Mouse (Mus musculus): ENCODE data around the gene Kbtbd2. TPM values are rescaled to one million over a fixed set of nuclear protein-coding genes. Genes with fewer than 3 reads are reported as not detected.

Kbtbd2 gene
- polyA plus RNA-seq, 1 experiment, result not detected

- TF ChIP-seq POLR2A (IDR thresholded peaks at IDR 0.05; ENCODE audit: insufficient read depth, low read depth, low read length) (no peak), CTCF (IDR thresholded peaks at IDR 0.05; ENCODE audit: insufficient read depth, low read depth, low read length) (no peak)
- Histone ChIP-seq H3K4me3 (ENCODE audit: insufficient read depth, low read depth, low read length) (no peak overlapping the region), H3K27ac (ENCODE audit: insufficient read depth, low read depth, low read length) (no peak overlapping the region), H3K4me1 (ENCODE audit: control insufficient read depth, insufficient read depth, low read length) (no peaks in the 10 kb centered on the region)
- 89% methylated on average over 4 of the region's 4 CpGs for WGBS
Observed at GRCm38 (mm10) chr6:56765696-56766095, 31.9 kb downstream of the Kbtbd2 start.

DNA sequence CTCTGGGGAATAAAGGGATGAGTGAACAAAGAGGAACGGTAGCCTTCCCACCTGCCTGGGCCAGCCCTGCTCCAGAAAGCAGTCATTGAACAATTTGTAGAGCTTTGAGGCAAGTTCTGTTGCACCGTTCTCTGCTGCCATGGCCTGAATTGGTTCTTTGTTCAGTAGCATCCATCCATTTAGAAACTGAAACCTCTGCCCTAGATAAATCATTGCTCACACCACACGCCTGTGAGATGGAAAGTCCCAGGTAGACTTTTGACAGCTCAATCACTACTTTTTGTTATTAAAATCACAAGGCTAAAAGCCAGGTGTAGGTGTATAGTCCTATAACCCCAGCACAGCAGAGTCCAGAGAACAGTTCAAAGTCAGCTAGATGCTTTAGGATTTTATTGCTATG lies 32.3 kb downstream of the Kbtbd2 start:
- WGBS, result 50% methylated on average over 3 of the region's 3 CpGs
- H3K4me3 ChIP-seq (ENCODE audit: insufficient read depth, low read depth, low read length), result no peak overlapping the region
- no peaks in the 10 kb centered on the region for H3K4me1 ChIP-seq (ENCODE audit: control insufficient read depth, insufficient read depth, low read length)
- no peak overlapping the region for H3K27ac ChIP-seq (ENCODE audit: insufficient read depth, low read depth, low read length)
- no peak for TF ChIP-seq CTCF (IDR thresholded peaks at IDR 0.05; ENCODE audit: insufficient read depth, low read depth, low read length)
- TF ChIP-seq POLR2A (IDR thresholded peaks at IDR 0.05; ENCODE audit: insufficient read depth, low read depth, low read length), result no peak

DNA sequence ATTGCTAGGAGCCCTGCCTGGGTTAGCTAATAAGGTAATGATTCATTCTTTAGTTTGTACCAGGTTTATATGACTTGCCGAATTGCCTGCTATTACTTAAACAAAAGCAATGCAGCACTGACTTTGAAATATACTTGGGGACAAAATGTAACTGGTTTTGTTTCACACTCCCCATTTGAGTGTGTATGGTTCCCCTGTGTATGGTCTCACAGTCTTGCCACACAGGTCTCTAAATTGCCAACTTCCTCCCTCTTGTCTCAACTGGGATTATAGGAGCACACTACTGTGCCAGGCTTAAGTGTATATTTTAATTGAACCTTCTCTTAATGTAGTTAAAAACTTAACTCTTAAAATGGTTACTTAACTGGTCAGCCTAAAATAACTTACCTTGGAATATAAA lies 38.3 kb downstream of the Kbtbd2 start:
- WGBS, result 90% methylated on average over 1 of the region's 1 CpGs
- TF ChIP-seq CTCF (IDR thresholded peaks at IDR 0.05; ENCODE audit: insufficient read depth, low read depth, low read length) (no peak), POLR2A (IDR thresholded peaks at IDR 0.05; ENCODE audit: insufficient read depth, low read depth, low read length) (no peak)
- H3K4me1 ChIP-seq (ENCODE audit: control insufficient read depth, insufficient read depth, low read length), result no peaks in the 10 kb centered on the region
- H3K27ac ChIP-seq (ENCODE audit: insufficient read depth, low read depth, low read length), result no peak overlapping the region
- H3K4me3 ChIP-seq (ENCODE audit: insufficient read depth, low read depth, low read length), result no peak overlapping the region

GRCm38 (mm10) chr6:56756117-56756516 lies 41.5 kb downstream of the Kbtbd2 start:
- no peak overlapping the region for H3K27ac ChIP-seq (ENCODE audit: insufficient read depth, low read depth, low read length)
- H3K4me1 ChIP-seq (ENCODE audit: control insufficient read depth, insufficient read depth, low read length), result no peaks in the 10 kb centered on the region
- TF ChIP-seq CTCF (IDR thresholded peaks at IDR 0.05; ENCODE audit: insufficient read depth, low read depth, low read length) (no peak), POLR2A (IDR thresholded peaks at IDR 0.05; ENCODE audit: insufficient read depth, low read depth, low read length) (no peak)
- H3K4me3 ChIP-seq (ENCODE audit: insufficient read depth, low read depth, low read length), result no peak overlapping the region
- WGBS, result 90% methylated on average over 1 of the region's 1 CpGs

DNA sequence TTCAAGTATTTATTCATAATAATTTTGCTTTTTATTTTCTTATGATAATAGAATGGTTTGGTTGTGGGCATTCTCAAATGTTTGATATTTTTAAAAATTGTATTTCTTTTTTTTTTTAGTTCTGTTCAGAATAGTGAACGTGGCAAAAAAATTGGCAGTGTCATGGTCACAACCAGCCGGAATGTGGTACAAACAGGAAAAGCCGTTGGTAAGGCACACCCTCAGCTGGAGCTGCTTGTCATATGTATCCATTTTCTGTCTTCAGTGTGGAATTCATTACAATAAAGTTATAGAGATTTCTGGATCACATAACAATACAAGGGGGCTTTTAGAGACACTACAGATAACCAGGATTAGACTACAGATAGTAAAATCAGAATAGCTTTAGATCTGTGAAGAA lies 43.9 kb downstream of the Kbtbd2 start:
- Histone ChIP-seq H3K4me3 (ENCODE audit: insufficient read depth, low read depth, low read length) (no peak overlapping the region), H3K4me1 (ENCODE audit: control insufficient read depth, insufficient read depth, low read length) (no peaks in the 10 kb centered on the region), H3K27ac (ENCODE audit: insufficient read depth, low read depth, low read length) (no peak overlapping the region)
- no peak for TF ChIP-seq CTCF (IDR thresholded peaks at IDR 0.05; ENCODE audit: insufficient read depth, low read depth, low read length)
- no peak for TF ChIP-seq POLR2A (IDR thresholded peaks at IDR 0.05; ENCODE audit: insufficient read depth, low read depth, low read length)
- WGBS, result 89% methylated on average over 3 of the region's 3 CpGs

- TF ChIP-seq POLR2A (IDR thresholded peaks at IDR 0.05; ENCODE audit: insufficient read depth, low read depth, low read length) (no peak), CTCF (IDR thresholded peaks at IDR 0.05; ENCODE audit: insufficient read depth, low read depth, low read length) (no peak)
- H3K27ac ChIP-seq (ENCODE audit: insufficient read depth, low read depth, low read length), result no peak overlapping the region
- no peak overlapping the region for H3K4me3 ChIP-seq (ENCODE audit: insufficient read depth, low read depth, low read length)
- no peaks in the 10 kb centered on the region for H3K4me1 ChIP-seq (ENCODE audit: control insufficient read depth, insufficient read depth, low read length)
- 25% methylated on average over 5 of the region's 5 CpGs for WGBS
Observed at GRCm38 (mm10) chr6:56745950-56746543, 51.6 kb downstream of the Kbtbd2 start.

DNA sequence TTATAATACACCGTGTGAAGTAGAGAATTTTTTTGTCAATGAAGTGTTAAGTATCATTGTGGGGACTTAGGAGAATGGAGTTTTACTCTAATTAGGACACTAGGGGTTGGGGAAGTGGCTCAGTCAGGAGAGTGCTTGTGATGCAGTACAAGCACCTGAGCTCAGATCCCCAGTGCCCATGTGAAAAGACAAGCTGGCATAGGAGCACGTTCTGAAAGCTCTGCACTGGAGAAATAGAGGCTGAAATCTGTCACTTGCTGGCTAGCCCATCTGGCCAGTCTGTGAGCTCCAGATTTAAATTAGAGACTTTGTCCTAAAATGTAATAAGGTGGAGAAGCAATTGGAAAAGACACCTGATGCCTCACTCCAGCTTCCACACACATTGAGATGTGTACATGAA lies 65.1 kb downstream of the Kbtbd2 start:
- no peaks in the 10 kb centered on the region for H3K4me1 ChIP-seq (ENCODE audit: control insufficient read depth, insufficient read depth, low read length)
- no peak overlapping the region for H3K4me3 ChIP-seq (ENCODE audit: insufficient read depth, low read depth, low read length)
- 62% methylated on average over 2 of the region's 2 CpGs for WGBS
- no peak overlapping the region for H3K27ac ChIP-seq (ENCODE audit: insufficient read depth, low read depth, low read length)
- TF ChIP-seq POLR2A (IDR thresholded peaks at IDR 0.05; ENCODE audit: insufficient read depth, low read depth, low read length) (no peak), CTCF (IDR thresholded peaks at IDR 0.05; ENCODE audit: insufficient read depth, low read depth, low read length) (no peak)

Other genes starting within 250 kb of the Kbtbd2 start
- not detected in 2 replicates for gene Pde1c, start 228.7 kb downstream of the Kbtbd2 start, polyA plus RNA-seq (2012; ENCODE audit: insufficient read depth, insufficient read length, low replicate concordance, missing spikeins)
- gene Lsm5, start 93.1 kb downstream of the Kbtbd2 start, polyA plus RNA-seq (2012; ENCODE audit: insufficient read depth, insufficient read length, low replicate concordance, missing spikeins), result not detected in 2 replicates
- gene Avl9, start 82.9 kb downstream of the Kbtbd2 start, polyA plus RNA-seq (2012; ENCODE audit: insufficient read depth, insufficient read length, low replicate concordance, missing spikeins), result not detected in 2 replicates
- gene Fkbp9, start 34.2 kb upstream of the Kbtbd2 start, polyA plus RNA-seq (2012; ENCODE audit: insufficient read depth, insufficient read length, low replicate concordance, missing spikeins), result not detected in 2 replicates
- not detected in 2 replicates for gene Nt5c3, start 126.1 kb upstream of the Kbtbd2 start, polyA plus RNA-seq (2012; ENCODE audit: insufficient read depth, insufficient read length, low replicate concordance, missing spikeins)
- not detected in 2 replicates for gene Vmn1r4, start 126.2 kb upstream of the Kbtbd2 start, polyA plus RNA-seq (2012; ENCODE audit: insufficient read depth, insufficient read length, low replicate concordance, missing spikeins)
- gene Vmn1r5, start 172.5 kb upstream of the Kbtbd2 start, polyA plus RNA-seq (2012; ENCODE audit: insufficient read depth, insufficient read length, low replicate concordance, missing spikeins), result not detected in 2 replicates
- gene Vmn1r6, start 199.4 kb upstream of the Kbtbd2 start, polyA plus RNA-seq (2012; ENCODE audit: insufficient read depth, insufficient read length, low replicate concordance, missing spikeins), result not detected in 2 replicates
- not detected in 2 replicates for gene Vmn1r7, start 227.5 kb upstream of the Kbtbd2 start, polyA plus RNA-seq (2012; ENCODE audit: insufficient read depth, insufficient read length, low replicate concordance, missing spikeins)
- gene Vmn1r8, start 234.5 kb upstream of the Kbtbd2 start, polyA plus RNA-seq (2012; ENCODE audit: insufficient read depth, insufficient read length, low replicate concordance, missing spikeins), result not detected in 2 replicates

Data from olfactory bulb, adult 2 months (tissue).